Mouse (Mus musculus) thymus, postnatal 0 days (tissue): ENCODE data around the gene Rac2. TPM values are rescaled to one million over a fixed set of nuclear protein-coding genes. Genes with fewer than 3 reads are reported as not detected.

ENCODE experiments used
- DNase-seq: peaks from one replicate; pipeline ENCODE4 v3.0.0-alpha.2; 2015; ENCODE audit warnings: low spot score
- polyA plus RNA-seq: library from polyadenylated mRNA; unstranded; fragments of >200 nt; fragmentation: Nextera tagmentation; extraction: Ambion mirVana; gene quantifications from 2 replicates; pipeline ENCODE4 v1.2.1, GENCODE M21; 2015

The Rac2 gene
- polyA plus RNA-seq, 1 experiment from 2014 or later: 662 TPM

GRCm38 (mm10) chr15:78547415-78548335, 24.9 kb downstream of the Rac2 start:
- DNase-seq: peak; percentile 63

- no peak for DNase-seq
Measured at GRCm38 (mm10) chr15:78546060-78546459, 26.5 kb downstream of the Rac2 start.

GRCm38 (mm10) chr15:78544561-78545001, 28.0 kb downstream of the Rac2 start, which contains the start of gene Sstr3:
TSS of gene Sstr3 (minus strand) at chr15:78544685.
- DNase-seq: no peak

- DNase-seq: no peak
Measured at GRCm38 (mm10) chr15:78544041-78544440, 28.5 kb downstream of the Rac2 start.

GRCm38 (mm10) chr15:78542767-78543303, 29.7 kb downstream of the Rac2 start:
- no peak for DNase-seq

- DNase-seq: no peak
Measured at GRCm38 (mm10) chr15:78542098-78542766, 30.4 kb downstream of the Rac2 start.

GRCm38 (mm10) chr15:78541606-78542005, 31.0 kb downstream of the Rac2 start:
- DNase-seq: no peak

GRCm38 (mm10) chr15:78541036-78541435, 31.5 kb downstream of the Rac2 start:
- no peak for DNase-seq

GRCm38 (mm10) chr15:78535723-78536421, 36.7 kb downstream of the Rac2 start:
- no peak for DNase-seq

- DNase-seq: no peak
Measured at GRCm38 (mm10) chr15:78533346-78533835, 39.2 kb downstream of the Rac2 start.

GRCm38 (mm10) chr15:78532566-78533345, 39.8 kb downstream of the Rac2 start:
- DNase-seq: no peak

- peak; percentile 96 for DNase-seq
Measured at GRCm38 (mm10) chr15:78531901-78532469, 40.6 kb downstream of the Rac2 start.

GRCm38 (mm10) chr15:78531451-78531720, 41.2 kb downstream of the Rac2 start:
- no peak for DNase-seq

- DNase-seq: no peak
Measured at GRCm38 (mm10) chr15:78530671-78531450, 41.7 kb downstream of the Rac2 start, which contains the start of gene C1qtnf6. TSS of gene C1qtnf6 (minus strand) at chr15:78531416.

GRCm38 (mm10) chr15:78530141-78530540, 42.4 kb downstream of the Rac2 start:
- DNase-seq: no peak

GRCm38 (mm10) chr15:78529428-78529990, 43.1 kb downstream of the Rac2 start:
- DNase-seq: no peak

- peak; percentile 39 for DNase-seq
Measured at GRCm38 (mm10) chr15:78528726-78529411, 43.7 kb downstream of the Rac2 start.

- peak; percentile 38 for DNase-seq
Measured at GRCm38 (mm10) chr15:78527973-78528372, 44.6 kb downstream of the Rac2 start.
